Mouse (Mus musculus): ENCODE results near the gene Hoxb13. TPM values are rescaled to one million over a fixed set of nuclear protein-coding genes. Genes with fewer than 3 reads are reported as not detected.

Gene Hoxb13
- polyA plus RNA-seq, 2 experiments, result not detected

DNA sequence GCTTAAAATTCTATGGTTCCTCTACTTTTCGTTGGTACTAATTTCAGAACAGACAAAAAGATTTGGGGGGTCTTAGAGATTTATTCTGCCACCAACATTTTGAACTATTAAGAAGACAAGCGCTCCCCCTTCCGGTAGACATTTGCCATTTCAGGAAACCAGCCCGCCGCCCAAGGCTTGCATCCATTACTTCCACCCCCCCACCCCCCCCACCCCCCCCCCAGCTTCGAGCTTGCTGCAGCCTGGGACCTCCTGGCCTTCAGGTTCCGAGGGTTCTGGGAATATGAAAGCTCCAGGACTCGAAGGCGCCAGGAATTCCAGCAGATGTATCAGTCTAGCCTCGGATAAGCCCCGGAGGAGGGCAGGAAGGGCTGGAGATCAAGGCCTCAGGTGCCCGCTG, 4.5 kb downstream of the Hoxb13 start:
- WGBS, result 0% methylated on average over 11 of the region's 12 CpGs
- H3K4me2 ChIP-seq (replicated peaks; ENCODE audit: low read depth, low read length, severe bottlenecking), result no peak overlapping the region
- H3K9ac ChIP-seq (ENCODE audit: low read depth, low read length, severe bottlenecking), result no peak overlapping the region
- no peaks in the 10 kb centered on the region for H3K4me1 ChIP-seq (ENCODE audit: control insufficient read depth, insufficient read depth, low read length)
- TF ChIP-seq POLR2A (IDR thresholded peaks at IDR 0.05; ENCODE audit: borderline replicate concordance, extremely low read depth, insufficient read depth, insufficient read length), result no peak
- ATAC-seq (ENCODE audit: low FRiP score, low read depth) (no peak), DNase-seq (ENCODE audit: low spot score) (peak; percentile 65)
- H3K4me3 ChIP-seq (replicated peaks; ENCODE audit: low read length), result no peak overlapping the region
- no peaks in the 10 kb centered on the region for H3K36me3 ChIP-seq (ENCODE audit: control insufficient read depth, insufficient read depth, low read length)
- no peak overlapping the region for H3K27ac ChIP-seq (replicated peaks; ENCODE audit: low read depth, low read length)
- H3K9me3 ChIP-seq (ENCODE audit: control insufficient read depth, low read length), result no peaks in the 10 kb centered on the region
- peaks cover 100% of the 10 kb centered on the region for H3K27me3 ChIP-seq (ENCODE audit: control insufficient read depth, insufficient read depth, low read length)

DNA sequence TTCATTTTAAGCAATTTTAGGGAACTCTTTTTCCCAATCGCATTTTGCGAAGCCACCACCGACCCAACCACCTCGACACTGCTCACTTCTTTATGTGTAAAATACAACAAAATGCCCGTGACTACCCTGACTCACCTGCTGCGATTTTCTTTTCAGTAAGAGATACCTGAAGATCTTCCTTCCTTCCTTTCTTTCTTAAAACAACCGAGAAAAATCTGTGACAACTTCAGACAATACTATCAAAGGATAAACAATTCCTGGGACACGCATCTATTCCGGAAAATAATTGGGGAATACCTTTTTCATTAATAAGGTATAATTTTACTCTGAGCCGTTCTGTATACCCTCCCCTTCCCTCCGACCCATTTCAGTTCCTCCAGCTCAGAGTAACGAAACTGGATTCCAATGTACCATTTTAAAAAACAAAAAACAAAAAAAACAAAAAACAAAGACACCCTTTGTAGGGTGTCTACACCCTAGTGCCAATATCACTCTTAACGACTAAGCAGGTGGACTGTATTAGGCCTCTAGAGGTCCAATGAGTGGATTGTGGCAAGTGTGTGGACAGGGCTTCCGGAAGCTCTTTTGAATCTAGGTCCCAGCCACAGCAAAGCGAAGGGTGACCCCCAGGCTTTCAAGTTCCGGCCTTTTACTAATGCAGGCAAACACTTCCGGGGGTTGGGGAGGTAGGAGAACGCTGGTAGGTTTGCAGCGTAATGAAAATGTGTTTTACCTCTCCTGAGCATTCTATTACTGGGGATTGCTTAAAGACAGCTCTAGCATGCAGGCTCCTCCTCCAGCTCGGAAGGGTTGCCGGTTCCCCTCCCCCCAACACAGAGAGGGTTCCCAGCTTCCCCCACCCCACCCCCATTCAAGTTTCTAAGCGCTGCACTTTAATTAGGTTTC, 5.3 kb downstream of the Hoxb13 start:
- Histone ChIP-seq H3K27ac (replicated peaks; ENCODE audit: low read depth, low read length) (no peak overlapping the region), H3K9ac (ENCODE audit: low read depth, low read length, severe bottlenecking) (no peak overlapping the region), H3K27me3 (ENCODE audit: control insufficient read depth, insufficient read depth, low read length) (peaks cover 99% of the 10 kb centered on the region), H3K36me3 (ENCODE audit: control insufficient read depth, insufficient read depth, low read length) (no peaks in the 10 kb centered on the region), H3K4me2 (replicated peaks; ENCODE audit: low read depth, low read length, severe bottlenecking) (no peak overlapping the region), H3K4me3 (replicated peaks; ENCODE audit: low read length) (no peak overlapping the region), H3K9me3 (ENCODE audit: control insufficient read depth, low read length) (no peaks in the 10 kb centered on the region), H3K4me1 (ENCODE audit: control insufficient read depth, insufficient read depth, low read length) (no peaks in the 10 kb centered on the region)
- ATAC-seq (ENCODE audit: low FRiP score, low read depth) (no peak), DNase-seq (ENCODE audit: low spot score) (no peak)
- WGBS, result 1% methylated on average over 22 of the region's 22 CpGs
- TF ChIP-seq POLR2A (IDR thresholded peaks at IDR 0.05; ENCODE audit: borderline replicate concordance, extremely low read depth, insufficient read depth, insufficient read length), result no peak

DNA sequence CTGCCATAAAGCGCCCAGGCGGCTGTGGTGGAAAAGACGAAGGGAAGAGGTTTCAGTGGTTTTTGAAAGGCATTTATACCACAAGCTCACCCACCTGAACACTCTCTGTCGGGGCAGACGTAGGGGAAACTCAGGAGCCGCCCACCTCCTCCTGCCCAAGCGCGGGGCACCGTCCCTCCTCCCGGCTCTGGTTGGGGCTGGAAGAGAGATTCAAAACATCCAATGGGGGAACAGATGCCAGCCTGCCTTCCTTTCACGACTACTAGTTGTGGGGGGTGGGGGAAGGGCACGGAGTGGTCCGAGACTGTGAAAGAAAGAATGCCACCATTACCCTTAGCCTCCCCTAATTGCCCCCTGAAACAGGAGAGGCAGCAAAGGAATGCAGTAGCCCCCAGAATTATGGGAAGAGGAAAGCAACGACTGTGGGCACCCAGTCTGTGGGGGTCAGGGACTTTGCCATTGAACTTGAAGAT, 6.1 kb downstream of the Hoxb13 start:
- DNase-seq (ENCODE audit: low spot score) (no peak), ATAC-seq (ENCODE audit: low FRiP score, low read depth) (no peak)
- H3K9me3 ChIP-seq (ENCODE audit: control insufficient read depth, low read length), result no peaks in the 10 kb centered on the region
- WGBS, result 1% methylated on average over 14 of the region's 14 CpGs
- H3K27me3 ChIP-seq (ENCODE audit: control insufficient read depth, insufficient read depth, low read length), result peaks cover 99% of the 10 kb centered on the region
- H3K4me2 ChIP-seq (replicated peaks; ENCODE audit: low read depth, low read length, severe bottlenecking), result no peak overlapping the region
- TF ChIP-seq POLR2A (IDR thresholded peaks at IDR 0.05; ENCODE audit: borderline replicate concordance, extremely low read depth, insufficient read depth, insufficient read length), result no peak
- H3K4me1 ChIP-seq (ENCODE audit: control insufficient read depth, insufficient read depth, low read length), result no peaks in the 10 kb centered on the region
- H3K9ac ChIP-seq (ENCODE audit: low read depth, low read length, severe bottlenecking), result no peak overlapping the region
- H3K27ac ChIP-seq (replicated peaks; ENCODE audit: low read depth, low read length), result no peak overlapping the region
- no peak overlapping the region for H3K4me3 ChIP-seq (replicated peaks; ENCODE audit: low read length)
- no peaks in the 10 kb centered on the region for H3K36me3 ChIP-seq (ENCODE audit: control insufficient read depth, insufficient read depth, low read length)

DNA sequence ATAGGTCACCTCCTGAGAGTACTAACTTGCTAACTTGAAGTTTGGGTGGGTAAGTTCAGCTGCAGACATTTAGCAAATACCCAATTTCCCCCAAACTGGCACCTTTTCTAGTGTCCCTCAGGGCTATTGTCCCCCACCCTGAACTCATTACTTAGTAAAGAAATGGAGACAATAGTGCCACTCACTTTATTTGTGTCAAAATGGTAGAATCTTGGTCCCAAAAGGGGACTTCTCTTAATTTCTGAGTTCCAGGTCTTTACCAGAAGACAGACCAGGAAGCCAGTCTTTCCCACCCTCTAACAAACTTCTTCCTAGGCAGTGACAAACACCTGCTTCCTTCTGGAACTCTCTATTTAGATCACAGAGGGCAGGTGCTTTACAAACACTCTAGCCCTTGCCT, 7.6 kb downstream of the Hoxb13 start:
- no peak overlapping the region for H3K4me2 ChIP-seq (replicated peaks; ENCODE audit: low read depth, low read length, severe bottlenecking)
- ATAC-seq (ENCODE audit: low FRiP score, low read depth) (no peak), DNase-seq (ENCODE audit: low spot score) (no peak)
- H3K4me1 ChIP-seq (ENCODE audit: control insufficient read depth, insufficient read depth, low read length), result no peaks in the 10 kb centered on the region
- H3K27me3 ChIP-seq (ENCODE audit: control insufficient read depth, insufficient read depth, low read length), result peaks cover 99% of the 10 kb centered on the region
- no peak overlapping the region for H3K9ac ChIP-seq (ENCODE audit: low read depth, low read length, severe bottlenecking)
- no peak overlapping the region for H3K4me3 ChIP-seq (replicated peaks; ENCODE audit: low read length)
- H3K36me3 ChIP-seq (ENCODE audit: control insufficient read depth, insufficient read depth, low read length), result no peaks in the 10 kb centered on the region
- H3K27ac ChIP-seq (replicated peaks; ENCODE audit: low read depth, low read length), result no peak overlapping the region
- no peak for TF ChIP-seq POLR2A (IDR thresholded peaks at IDR 0.05; ENCODE audit: borderline replicate concordance, extremely low read depth, insufficient read depth, insufficient read length)
- no peaks in the 10 kb centered on the region for H3K9me3 ChIP-seq (ENCODE audit: control insufficient read depth, low read length)

DNA sequence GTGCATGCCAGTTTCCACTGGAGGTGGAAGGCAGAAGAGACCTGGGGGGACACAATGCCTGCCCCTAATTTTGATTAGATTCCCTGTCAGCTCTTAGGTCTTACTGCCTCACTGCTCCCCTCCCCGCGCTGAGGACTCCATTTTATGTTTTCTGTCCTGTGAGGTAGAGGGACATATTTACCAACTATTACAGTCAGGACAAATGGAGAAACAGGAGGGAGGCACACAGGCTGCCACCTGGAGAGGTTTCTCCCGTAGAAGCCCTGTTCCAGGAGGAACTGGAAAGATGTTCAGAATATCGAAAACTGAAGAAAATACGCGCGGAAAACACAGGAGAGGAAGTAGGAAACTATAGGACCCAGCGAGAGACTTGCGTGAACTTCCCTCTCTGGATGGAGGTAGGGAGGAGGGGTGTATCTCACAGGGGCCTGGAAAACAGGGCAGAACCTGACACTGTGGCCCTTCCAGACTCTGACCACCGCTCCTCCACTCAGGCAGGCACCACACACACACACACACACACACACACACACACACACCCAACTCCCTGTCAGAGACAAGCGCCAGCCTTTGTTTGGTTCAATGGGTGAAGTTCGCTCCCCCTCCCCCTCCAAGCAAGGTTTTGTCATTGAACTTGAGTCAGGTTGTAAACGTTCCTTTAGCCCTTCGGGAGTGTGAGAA, 8.4 kb downstream of the Hoxb13 start:
- no peak for DNase-seq (ENCODE audit: low spot score)
- Histone ChIP-seq H3K9me3 (ENCODE audit: control insufficient read depth, low read length) (no peaks in the 10 kb centered on the region), H3K4me3 (replicated peaks; ENCODE audit: low read length) (no peak overlapping the region), H3K27me3 (ENCODE audit: control insufficient read depth, insufficient read depth, low read length) (peaks cover 99% of the 10 kb centered on the region), H3K4me1 (ENCODE audit: control insufficient read depth, insufficient read depth, low read length) (no peaks in the 10 kb centered on the region), H3K4me2 (replicated peaks; ENCODE audit: low read depth, low read length, severe bottlenecking) (no peak overlapping the region), H3K27ac (replicated peaks; ENCODE audit: low read depth, low read length) (no peak overlapping the region), H3K9ac (ENCODE audit: low read depth, low read length, severe bottlenecking) (no peak overlapping the region), H3K36me3 (ENCODE audit: control insufficient read depth, insufficient read depth, low read length) (no peaks in the 10 kb centered on the region)
- WGBS, result 1% methylated on average over 14 of the region's 14 CpGs
- ATAC-seq (ENCODE audit: low FRiP score, low read depth), result no peak
- no peak for TF ChIP-seq POLR2A (IDR thresholded peaks at IDR 0.05; ENCODE audit: borderline replicate concordance, extremely low read depth, insufficient read depth, insufficient read length)
